Mouse (Mus musculus) neutrophil, adult 5-6 weeks (primary cell): Measurements from ENCODE around the gene Slc4a1ap. TPM values are rescaled to one million over a fixed set of nuclear protein-coding genes. Genes with fewer than 3 reads are reported as not detected.
A peak's percentile ranks its signal among the peaks of the same experiment; 100 is the strongest.
"Not testable (repeated sequence)": the region's sequence is repeated elsewhere in the genome, so short reads cannot be mapped to it uniquely, and the experiment has no call there.

Experiments
- ATAC-seq: fragments of 151-379, 151-347 bp; 2 replicates; pipeline ENCODE4 v1.8.0; 2017; ENCODE audit warnings: mild to moderate bottlenecking, moderate TSS enrichment; ENCODE audit not compliant: insufficient number of reproducible peaks, poor library complexity, low FRiP score, severe bottlenecking; ENCODE audit errors: extremely low read depth
- total RNA-seq: library from RNA; stranded (forward); fragments of 200-1000 nt; gene quantifications from 2 replicates; pipeline ENCODE4 v1.2.3, GENCODE M21; 2017

The Slc4a1ap gene
- 97.4 and 104 TPM in 2 replicates for total RNA-seq

DNA sequence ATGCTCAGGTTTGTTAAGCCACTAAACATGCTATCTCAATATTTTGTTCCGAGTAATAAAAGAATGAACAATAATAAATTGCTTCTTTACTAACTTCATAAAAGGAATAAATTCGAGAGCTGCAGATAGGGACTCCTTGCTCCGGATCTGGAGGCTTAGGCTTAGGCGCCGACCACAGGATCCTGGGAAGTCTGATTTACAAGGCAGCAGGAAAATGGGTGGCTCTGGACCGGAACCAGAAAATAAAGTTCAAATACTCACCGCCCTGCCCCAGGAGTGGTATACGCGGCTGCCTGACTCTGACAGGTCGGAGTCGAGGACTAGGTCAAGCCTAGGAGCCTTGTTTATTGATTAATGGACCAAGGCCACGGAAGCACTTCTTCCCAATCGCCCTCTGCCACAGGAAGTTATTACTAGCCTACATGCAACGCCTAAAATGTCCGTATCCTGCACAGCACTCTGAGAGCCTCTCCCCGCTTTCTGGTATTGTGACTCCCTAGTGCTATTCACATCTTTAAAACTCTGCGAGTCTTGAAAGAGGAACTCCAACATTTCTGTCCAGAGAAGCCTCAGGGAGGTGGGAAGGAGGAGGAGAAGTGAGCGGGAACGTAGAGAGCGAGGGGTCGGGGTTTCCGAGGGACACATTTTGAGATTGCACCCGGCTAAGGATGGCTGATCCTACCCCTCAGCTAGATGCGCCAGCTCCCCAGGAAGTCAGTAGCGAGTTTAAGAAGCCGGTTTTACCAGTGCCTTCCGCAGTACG lies at the start of gene Slc4a1ap:
Gene Slc4a1ap, plus strand, starts transcription at position 642 of the 763 bp plus-strand sequence.
- ATAC-seq, result peak; percentile 74

DNA sequence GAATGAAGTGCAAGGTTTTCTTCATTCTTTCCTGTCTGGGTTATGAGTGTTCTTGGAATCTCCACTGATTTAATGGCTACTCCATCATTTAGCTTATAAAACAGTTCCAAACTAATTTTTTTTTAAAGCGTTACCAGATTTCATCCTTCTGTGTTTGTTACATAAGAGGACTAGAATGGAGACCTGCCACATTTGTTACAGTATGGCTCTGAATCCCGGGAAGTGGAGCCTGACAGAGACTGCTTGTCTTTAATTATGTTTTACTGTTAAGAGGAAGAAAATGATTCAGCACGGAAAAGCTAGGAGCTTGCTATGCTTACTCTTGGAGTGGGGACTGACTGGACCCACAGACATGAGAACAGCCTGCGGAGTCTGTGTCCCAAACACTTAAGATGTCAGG lies 46.3 kb upstream of the Slc4a1ap start:
- no peak for ATAC-seq

DNA sequence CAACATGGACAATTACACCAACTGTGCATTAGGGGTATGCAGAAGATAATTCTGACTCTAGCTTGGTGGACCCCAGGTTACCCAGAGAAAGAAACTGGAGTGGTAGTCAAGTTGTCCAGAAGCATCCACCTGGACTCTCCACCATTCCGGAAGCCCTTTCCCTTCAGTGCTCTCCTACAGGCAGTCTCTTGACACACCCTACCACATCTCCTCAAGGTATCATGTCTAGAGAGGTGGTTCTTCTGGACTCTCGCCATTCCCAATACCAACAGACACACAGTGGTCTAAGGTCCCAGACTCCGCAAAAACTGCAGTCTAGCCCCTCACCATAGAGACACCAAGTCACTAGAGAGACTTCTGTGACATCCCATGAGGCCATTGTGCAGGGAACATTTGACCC lies 41.4 kb upstream of the Slc4a1ap start, which contains the start of gene 4930548H24Rik:
Gene 4930548H24Rik, plus strand, starts transcription at position 301 of the 400 bp plus-strand sequence.
- ATAC-seq, result no peak

DNA sequence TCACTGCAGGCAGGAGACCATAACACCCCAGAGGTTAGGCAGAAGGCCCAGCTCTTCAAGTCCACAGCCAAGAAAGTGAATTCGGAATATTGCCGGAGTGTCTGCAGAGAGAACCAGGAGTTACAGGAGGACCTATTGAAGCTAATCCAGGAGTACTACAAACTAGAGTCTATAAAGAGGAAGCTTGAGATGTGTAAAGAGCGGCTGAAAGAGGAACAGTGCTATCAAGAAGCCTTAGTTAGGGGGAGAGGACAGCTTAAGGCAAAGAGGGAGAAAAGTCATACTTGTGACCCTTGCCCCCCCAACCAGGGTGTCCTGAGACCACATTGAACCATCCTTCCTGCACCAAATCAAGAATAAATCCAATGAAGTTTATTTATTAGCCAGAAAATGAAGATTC lies 38.9 kb upstream of the Slc4a1ap start:
- ATAC-seq, result 0 out of 2 replicates have a peak, but pooled peaks have one; percentile 26

DNA sequence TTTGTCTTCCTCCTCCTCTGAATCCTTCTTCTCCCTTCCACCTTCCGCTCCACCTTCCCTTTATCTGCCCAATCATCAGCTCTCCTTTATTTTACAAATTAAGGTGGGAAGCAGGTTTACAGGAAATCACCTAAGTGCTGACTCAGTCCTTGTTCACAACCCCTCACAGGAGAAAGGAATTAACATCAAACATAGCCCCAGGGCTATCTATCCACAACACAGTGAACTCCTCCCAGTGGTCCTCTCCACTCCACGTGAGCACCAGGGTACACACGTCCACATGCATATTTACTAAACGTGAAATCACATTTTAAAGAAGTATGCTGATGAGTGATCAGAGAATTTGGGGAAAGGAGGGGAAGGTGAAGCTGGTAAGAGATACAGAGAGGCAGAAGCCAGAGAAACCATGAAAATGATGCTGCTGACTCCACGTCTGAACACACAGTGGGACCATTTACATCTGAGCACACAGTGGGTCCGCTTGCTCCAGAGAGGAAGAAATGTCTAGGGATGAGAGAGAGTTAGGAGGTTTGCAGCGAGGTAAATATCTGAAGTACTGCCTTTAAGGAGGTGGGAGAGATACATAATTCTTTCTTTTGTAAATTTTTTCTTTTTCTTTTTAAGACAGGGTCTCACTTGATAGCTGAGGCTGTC lies 37.6 kb upstream of the Slc4a1ap start:
- ATAC-seq, result no peak

DNA sequence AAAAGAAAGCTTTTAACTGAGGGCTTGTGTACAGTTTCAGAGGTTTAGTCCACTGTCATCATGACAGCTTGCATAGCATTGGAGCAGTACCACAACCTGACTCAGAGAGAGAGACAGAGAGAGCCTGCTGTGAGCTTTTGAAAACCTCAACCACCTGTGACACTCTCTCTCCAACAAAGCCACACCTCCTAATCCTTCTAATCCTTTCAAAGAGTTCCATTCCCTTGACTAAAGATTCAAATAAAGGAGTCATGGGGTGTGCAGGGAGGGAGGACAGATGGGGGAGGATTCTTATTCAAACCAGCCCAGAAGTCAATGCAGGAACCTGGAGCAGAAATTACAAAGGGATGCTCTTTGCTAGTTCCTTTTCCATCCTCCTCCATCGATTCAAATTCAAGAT lies 34.8 kb upstream of the Slc4a1ap start:
- ATAC-seq, result no peak

DNA sequence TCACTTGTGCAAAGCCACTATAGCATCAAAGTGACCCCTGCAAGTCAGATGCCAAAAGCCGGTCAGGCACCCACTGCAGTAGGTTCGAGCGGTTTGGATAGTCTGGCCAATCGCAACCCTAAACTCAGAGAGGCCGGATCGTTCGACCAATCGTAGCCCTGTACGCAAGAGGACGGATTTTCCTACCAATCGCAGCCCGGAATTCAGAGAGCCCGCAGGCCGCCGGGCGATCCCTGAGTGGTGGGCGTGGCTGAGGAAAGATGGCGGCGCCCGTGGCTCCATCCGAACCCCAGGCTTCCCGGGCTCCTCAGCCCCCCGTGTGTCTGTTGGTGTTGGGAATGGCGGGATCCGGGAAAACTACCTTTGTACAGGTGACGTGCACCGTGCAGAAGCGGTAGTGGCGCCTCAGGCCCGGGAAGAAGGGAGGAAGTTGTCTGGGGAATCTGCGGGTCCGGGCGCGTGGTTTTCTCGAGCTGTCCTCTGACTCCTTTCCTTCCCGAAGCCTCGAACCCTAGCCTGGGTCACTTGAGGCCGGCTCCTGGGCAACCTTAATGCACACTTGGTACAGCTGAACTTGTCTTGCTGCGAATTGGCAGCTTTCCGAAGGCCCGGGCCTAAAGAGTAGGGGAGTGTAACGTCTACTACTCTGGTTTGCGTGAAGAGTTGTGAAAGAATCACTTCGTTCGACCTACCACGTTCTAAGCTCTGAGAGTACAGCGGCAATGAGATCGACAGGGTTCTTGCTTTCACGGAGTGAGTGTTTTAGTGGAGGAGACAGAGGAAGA lies 32.1 kb upstream of the Slc4a1ap start, which contains the start of gene Gpn1:
Gene Gpn1, plus strand, starts transcription at position 229 of the 785 bp plus-strand sequence.
- ATAC-seq, result peak; percentile 98

DNA sequence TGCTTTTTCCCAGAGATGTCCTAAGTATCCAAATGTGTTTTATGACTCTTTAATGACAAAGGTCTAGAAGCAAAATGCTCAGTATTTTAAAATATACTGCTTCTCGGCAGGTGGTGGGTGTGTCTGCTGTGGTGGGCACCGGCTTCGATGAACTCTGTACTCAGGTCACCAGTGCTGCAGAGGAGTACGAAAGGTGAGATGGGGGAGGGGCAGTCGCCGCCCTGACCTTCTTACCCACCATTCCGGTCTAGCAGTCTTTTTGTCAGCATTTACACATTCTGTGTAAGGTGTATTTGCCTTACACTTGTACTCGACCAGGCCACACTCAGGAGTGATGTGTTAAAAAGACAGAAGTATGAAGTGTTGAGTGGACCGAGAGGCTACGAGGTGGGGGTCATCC lies 22.0 kb upstream of the Slc4a1ap start:
- ATAC-seq, result no peak

DNA sequence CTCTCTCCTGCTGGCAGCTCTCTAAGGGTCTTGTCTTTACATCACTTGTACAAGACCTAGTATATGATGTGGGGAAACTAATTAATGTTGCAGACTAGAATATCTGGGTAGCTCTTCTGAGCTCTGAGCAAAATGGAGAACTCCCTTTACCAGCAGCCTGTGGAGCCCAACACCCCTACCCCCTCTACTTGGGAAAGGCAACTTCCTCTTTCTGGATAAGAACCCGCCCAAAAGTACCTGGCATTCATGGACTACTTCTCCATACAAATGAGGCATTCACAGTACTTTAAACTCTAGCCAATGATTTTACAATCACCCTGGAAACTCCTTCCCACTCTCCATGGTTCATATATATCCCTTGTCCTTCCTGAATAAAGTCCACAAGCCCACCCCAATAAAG lies 14.3 kb upstream of the Slc4a1ap start:
- peak; percentile 70 for ATAC-seq

DNA sequence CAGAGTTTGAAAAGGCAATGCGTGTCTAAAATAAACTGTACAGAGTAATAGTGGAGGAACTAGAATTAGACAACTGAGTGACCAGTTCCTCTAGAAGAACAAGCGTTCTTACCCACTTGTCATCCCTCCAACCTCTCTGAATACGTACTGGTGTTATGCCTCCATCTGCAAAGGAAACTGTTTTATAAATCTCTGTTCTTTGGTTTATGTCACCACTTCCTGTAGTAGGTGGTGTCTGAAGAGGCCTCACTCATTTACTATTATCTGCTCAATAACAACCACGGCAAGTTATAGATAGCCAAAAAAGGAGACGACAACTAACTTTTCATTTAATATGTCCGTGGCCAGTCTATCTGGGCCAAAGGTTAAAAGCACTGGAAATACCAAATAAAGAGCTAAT lies 6.2 kb upstream of the Slc4a1ap start:
- no peak for ATAC-seq

DNA sequence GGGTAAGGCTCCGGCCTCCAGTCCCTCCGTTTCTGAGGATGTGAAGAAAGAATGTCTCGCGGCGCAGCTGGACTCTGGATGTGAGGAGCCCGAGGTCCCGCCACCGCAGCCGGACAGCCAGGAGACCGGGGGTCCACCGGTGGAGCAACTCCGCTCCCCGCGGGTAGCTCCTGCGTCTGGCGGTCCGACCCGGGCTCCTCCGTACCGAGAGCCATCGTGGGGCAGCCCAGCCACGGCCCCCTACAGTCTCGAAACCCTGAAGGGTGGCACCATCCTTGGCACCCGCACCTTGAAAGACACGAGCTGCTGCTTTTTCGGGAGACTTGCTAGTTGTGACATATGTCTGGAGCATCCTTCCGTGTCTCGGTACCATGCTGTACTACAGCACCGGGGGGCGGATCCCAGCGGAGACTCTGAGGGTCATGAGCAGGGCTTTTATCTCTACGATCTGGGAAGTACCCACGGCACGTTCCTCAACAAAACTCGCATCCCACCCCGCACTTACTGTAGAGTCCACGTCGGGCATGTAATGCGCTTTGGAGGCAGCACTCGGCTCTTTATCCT lies 404 bp downstream of the Slc4a1ap start:
- no peak for ATAC-seq

DNA sequence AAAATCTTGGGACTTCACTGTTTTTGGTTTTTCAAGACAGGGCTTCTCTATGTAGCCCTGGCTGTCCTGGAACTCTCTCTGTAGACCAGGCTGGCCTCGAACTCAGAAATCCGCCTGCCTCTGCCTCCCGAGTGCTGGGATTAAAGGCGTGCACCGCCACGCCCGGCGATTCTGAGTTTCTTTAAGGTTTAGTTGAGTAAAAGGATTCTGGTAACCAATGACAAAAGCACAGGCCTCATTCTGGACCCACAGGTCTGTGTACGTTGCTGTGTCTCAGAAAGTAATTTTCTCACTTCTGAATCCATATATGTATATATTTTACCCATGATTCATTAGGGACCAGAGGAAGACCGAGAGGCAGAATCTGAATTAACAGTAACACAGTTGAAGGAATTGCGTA lies 912 bp downstream of the Slc4a1ap start, which contains the start of gene Supt7l:
Gene Supt7l, minus strand, starts transcription at position 101 of the 400 bp plus-strand sequence.
- ATAC-seq, result not testable (repeated sequence)

DNA sequence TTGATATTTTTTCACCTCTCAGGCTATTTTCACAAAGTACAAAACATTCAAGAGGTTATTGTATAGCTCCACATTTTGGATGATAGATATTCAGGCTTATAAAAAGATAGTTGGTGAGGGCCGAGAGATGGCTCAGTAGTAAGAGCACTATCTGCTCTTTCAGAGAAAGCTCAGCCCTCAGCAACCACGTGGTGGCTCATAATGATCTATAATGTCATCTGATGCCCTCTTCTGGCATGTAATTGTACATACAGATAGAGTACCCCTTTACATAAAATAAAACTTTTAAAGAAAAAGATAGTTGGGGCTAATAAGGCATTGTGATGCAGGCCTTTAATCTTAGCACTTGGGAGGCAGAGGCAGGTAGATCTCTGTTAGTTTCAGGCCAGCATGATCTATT lies 1.8 kb downstream of the Slc4a1ap start:
- peak; percentile 32; the same call in 1 of the 2 replicates for ATAC-seq

DNA sequence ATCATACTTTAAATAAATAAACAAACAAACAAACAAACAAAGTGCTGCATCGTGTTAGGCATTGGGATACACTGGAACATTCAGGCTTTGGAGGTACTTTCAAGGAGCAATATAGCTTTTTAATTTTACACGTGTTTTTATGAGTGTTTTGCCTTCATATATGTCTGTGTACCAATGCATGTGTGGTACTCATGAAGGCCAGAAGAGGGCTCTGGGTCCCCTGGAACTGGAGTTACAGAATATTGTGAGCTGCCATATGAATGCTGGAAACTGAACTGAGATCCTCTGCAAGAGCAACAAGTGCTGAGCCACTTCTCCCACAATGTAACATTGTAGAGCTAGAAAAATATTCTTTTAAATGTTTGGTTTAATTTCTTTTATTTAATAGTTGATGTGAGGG lies 8.4 kb downstream of the Slc4a1ap start:
- ATAC-seq, result no peak

DNA sequence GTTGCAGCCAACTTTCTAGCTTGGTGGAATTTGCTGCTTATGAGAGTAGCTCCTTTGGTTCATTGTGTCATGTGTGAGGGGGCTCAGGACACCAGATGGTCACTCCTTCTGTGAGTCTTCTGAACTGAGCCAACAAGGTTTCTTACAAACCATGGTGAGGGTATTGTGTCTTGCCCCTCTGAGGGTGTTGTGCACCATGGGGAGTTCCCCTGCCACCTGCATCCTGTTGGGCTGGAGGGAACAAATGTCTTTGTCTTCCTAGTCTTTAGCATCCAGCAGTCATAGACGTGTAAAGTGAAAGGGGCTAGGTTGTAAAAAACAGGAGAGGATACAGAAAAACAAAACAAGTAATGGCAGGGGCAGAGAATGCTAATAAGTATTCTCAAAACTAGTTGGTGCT lies 32.6 kb downstream of the Slc4a1ap start:
- no peak for ATAC-seq

DNA sequence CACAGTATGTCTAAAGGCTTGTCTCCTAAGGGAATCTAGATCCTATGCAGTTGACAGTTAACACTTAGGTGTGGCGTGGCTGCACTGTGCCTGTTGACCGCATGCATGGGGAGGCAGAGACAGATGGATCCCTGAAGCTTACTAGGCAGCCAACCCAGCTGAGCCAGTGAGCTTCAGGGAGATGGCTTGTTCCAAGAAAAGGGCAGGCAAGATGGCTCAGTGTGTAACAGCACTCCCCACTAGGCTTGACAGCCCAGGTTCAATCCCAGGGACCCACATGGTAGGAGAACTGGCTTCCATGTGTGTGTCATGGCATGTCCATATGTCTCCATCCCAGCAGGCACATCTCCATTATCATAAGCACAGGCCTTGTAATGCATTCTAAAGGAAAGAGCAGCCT lies 33.6 kb downstream of the Slc4a1ap start:
- ATAC-seq, result no peak

DNA sequence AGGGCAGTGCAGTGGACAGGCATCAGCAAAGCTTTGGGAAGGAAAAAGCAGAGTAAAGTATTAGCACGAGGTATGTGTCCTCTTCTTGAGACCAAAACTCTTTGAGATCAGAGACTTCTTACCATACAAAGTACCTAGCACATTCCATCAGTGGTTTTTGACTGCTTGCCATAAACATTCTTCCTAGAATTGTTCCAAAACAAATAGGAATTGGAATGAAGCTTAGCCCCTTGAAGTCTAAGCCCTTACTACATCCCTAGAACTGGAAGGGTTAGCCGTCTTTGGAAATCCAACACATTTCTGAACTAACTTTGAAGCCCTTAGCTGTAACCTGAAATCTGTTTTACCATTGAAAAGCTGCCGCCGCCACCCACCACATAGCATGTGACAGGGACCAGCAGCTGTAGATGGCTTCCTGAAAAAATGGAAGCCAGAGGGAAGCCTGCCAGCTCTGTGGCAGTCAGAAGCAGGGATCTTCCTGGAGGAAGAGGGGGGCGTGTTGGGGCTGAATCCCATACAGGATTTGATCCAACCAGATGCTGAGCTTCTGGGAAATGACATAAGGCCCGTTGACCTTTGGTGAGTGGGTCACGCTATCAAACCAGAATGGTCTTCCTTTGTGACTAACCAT lies 35.4 kb downstream of the Slc4a1ap start:
- no peak for ATAC-seq

DNA sequence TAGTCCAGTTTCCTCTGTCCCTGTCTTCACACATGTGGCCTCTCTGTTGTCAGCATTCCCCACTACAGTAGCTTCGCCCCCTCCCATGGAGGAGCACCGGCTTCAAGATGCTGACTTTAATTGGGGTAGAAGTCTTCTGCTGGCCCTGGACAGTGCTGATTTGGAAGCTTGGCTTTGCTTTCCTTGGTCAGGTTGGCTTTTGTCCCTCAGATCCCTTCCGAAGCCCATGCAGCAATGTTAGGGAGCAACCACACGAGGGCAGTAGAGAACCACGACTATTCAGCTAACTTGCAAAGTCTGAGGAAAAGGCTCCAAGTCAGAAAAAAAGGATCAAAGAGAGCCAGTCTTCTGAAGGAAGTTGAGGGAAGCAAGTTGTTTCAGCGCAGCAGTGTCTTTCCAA lies 36.7 kb downstream of the Slc4a1ap start:
- ATAC-seq, result peak; percentile 76

DNA sequence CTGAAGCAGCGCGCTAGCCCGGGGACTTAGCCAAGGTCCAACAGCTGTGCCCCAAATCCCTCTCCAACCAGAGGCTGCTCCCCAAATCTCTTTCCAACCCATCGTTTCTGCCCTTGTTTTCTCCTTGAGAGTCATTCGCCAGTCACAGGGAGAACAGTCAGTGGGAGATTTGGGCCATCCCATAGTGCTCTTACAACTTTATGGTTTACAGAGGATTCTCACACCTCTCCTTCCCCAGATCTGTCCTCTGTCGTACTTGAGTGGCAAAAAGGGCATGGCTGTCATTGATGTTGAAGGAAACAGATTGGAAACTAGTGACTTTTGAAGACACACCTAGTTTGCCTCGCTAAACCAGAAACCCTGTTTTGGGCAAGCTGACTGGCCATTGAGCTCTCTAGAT lies 37.1 kb downstream of the Slc4a1ap start:
- ATAC-seq, result no peak
